Mouse (Mus musculus): ENCODE results near the gene Emp3. TPM values are rescaled to one million over a fixed set of nuclear protein-coding genes. Genes with fewer than 3 reads are reported as not detected.
"Not testable (repeated sequence)": the region's sequence is repeated elsewhere in the genome, so short reads cannot be mapped to it uniquely, and the experiment has no call there.

Gene Emp3
- polyA plus RNA-seq, 1 experiment: 62.1 TPM

DNA sequence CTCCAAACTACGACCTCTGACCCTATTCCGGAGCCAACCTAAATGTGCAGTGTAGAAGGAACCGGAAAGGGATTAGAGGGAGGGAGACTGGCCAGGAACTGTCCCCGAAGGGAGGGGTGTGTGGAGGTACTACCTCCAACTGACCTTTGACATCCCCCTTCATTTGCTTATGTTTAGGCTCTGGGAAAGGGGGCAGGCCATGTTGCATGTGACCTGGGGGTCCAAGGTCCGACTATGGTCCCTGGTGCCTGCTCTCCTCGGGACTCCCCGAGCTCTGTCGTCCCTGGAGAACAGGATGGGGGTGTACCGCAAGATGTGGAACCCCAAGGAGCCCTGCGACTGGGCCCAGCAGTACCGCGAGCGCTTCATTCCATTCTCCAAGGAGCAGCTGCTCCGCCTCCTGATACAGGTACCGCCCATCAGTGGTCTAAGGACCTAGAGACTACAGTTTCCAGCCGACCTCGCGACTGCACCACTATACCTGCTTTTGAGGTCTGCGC is 23.9 kb downstream of the Emp3 start:
- peak; percentile 90 for DNase-seq
- Histone ChIP-seq H3K36me3 (ENCODE audit: control insufficient read depth, insufficient read depth, low read length) (no peaks in the 10 kb centered on the region), H3K27me3 (replicated peaks; ENCODE audit: control insufficient read depth, insufficient read depth, low read length) (no peaks in the 10 kb centered on the region), H3K27ac (ENCODE audit: insufficient read depth, low read depth, low read length) (peak overlapping the region; percentile 93), H3K4me3 (ENCODE audit: insufficient read depth, low read depth, low read length) (peak overlapping the region; percentile 52), H3K4me1 (ENCODE audit: control insufficient read depth, insufficient read depth, low read length) (no peaks in the 10 kb centered on the region; the same call in 1 of the 2 replicates)
- 1% methylated on average over 19 of the region's 19 CpGs for WGBS
- TF ChIP-seq CTCF (conservative IDR thresholded peaks at IDR 0.05; ENCODE audit: insufficient read depth, insufficient read length, low read depth, low read length) (no peak), POLR2A (IDR thresholded peaks at IDR 0.05; ENCODE audit: low read depth, low read length) (no peak)

DNA sequence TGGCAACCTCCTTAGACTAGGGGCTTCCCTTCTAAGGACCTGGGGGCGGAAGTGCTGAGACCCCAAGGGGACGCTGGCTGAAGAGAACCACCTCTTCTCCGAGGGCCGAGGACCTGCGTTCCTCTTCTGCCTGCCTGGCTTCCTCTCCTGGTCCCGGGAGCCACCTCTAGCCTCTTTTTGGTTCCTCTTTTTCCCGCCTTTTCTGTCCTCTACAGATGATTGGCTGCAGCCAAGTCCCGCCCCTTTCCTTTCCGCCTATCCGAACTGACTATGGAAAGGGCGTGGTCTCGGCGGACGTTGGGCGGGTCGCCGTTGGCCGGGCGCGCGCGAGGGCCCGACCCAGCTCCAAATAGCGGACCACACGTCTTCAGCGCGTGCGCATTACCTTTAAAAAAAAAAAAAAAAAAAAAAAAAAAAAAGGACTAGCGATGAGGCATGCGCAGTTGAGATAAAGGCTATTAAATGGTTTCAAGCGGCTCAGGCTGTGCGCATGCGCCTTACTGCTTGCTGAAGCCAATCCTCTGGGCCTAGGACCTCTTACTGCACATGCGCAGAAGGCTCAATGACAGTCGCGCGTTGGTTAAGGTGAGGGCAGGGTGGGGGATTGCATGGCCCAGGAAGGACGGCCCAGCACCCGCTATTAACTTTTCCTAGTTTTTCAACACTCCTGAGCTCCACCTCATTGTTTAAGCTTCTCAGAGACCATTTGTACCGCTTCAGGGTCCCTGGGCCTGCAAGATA is 24.5 kb downstream of the Emp3 start, which contains the start of the genes Syngr4 and Tmem143:
Gene Syngr4 (minus strand): TSS at position 198 of the 741 bp plus-strand sequence.
Gene Tmem143 (plus strand): TSS at position 425 of the 741 bp plus-strand sequence.
- DNase-seq: peak; percentile 99
- under 1% methylated on average over 40 of the region's 40 CpGs for WGBS
- Histone ChIP-seq H3K27ac (ENCODE audit: insufficient read depth, low read depth, low read length) (peak within 1 kb of the TSS; percentile 93), H3K4me3 (ENCODE audit: insufficient read depth, low read depth, low read length) (peak within 1 kb of the TSS; percentile 52), H3K36me3 (ENCODE audit: control insufficient read depth, insufficient read depth, low read length) (no peaks in the 10 kb centered on the region), H3K4me1 (ENCODE audit: control insufficient read depth, insufficient read depth, low read length) (no peaks in the 10 kb centered on the region; the same call in 1 of the 2 replicates), H3K27me3 (replicated peaks; ENCODE audit: control insufficient read depth, insufficient read depth, low read length) (no peaks in the 10 kb centered on the region)
- TF ChIP-seq CTCF (conservative IDR thresholded peaks at IDR 0.05; ENCODE audit: insufficient read depth, insufficient read length, low read depth, low read length): no peak
- peak; percentile 84 for TF ChIP-seq POLR2A (IDR thresholded peaks at IDR 0.05; ENCODE audit: low read depth, low read length)

GRCm38 (mm10) chr7:45895931-45896516 is 25.2 kb downstream of the Emp3 start:
- Histone ChIP-seq H3K27ac (ENCODE audit: insufficient read depth, low read depth, low read length) (no peak overlapping the region), H3K27me3 (replicated peaks; ENCODE audit: control insufficient read depth, insufficient read depth, low read length) (no peaks in the 10 kb centered on the region), H3K4me3 (ENCODE audit: insufficient read depth, low read depth, low read length) (no peak overlapping the region), H3K4me1 (ENCODE audit: control insufficient read depth, insufficient read depth, low read length) (no peaks in the 10 kb centered on the region; the same call in 1 of the 2 replicates), H3K36me3 (ENCODE audit: control insufficient read depth, insufficient read depth, low read length) (no peaks in the 10 kb centered on the region)
- DNase-seq: no peak
- TF ChIP-seq CTCF (conservative IDR thresholded peaks at IDR 0.05; ENCODE audit: insufficient read depth, insufficient read length, low read depth, low read length): no peak
- TF ChIP-seq POLR2A (IDR thresholded peaks at IDR 0.05; ENCODE audit: low read depth, low read length): no peak
- WGBS: 70% methylated on average over 6 of the region's 6 CpGs

- DNase-seq: no peak
- Histone ChIP-seq H3K27ac (ENCODE audit: insufficient read depth, low read depth, low read length) (no peak overlapping the region), H3K4me1 (ENCODE audit: control insufficient read depth, insufficient read depth, low read length) (no peaks in the 10 kb centered on the region), H3K27me3 (replicated peaks; ENCODE audit: control insufficient read depth, insufficient read depth, low read length) (no peaks in the 10 kb centered on the region), H3K4me3 (ENCODE audit: insufficient read depth, low read depth, low read length) (no peak overlapping the region), H3K36me3 (ENCODE audit: control insufficient read depth, insufficient read depth, low read length) (no peaks in the 10 kb centered on the region)
- TF ChIP-seq POLR2A (IDR thresholded peaks at IDR 0.05; ENCODE audit: low read depth, low read length) (no peak), CTCF (conservative IDR thresholded peaks at IDR 0.05; ENCODE audit: insufficient read depth, insufficient read length, low read depth, low read length) (no peak)
- WGBS: 83% methylated on average over 2 of the region's 2 CpGs
These were observed 28.6 kb downstream of the Emp3 start for GRCm38 (mm10) chr7:45892651-45893050.

- 36% methylated on average over 3 of the region's 3 CpGs for WGBS
- Histone ChIP-seq H3K4me1 (ENCODE audit: control insufficient read depth, insufficient read depth, low read length) (no peaks in the 10 kb centered on the region), H3K4me3 (ENCODE audit: insufficient read depth, low read depth, low read length) (no peak overlapping the region), H3K27me3 (replicated peaks; ENCODE audit: control insufficient read depth, insufficient read depth, low read length) (no peaks in the 10 kb centered on the region), H3K36me3 (ENCODE audit: control insufficient read depth, insufficient read depth, low read length) (no peaks in the 10 kb centered on the region; the same call in 1 of the 2 replicates), H3K27ac (ENCODE audit: insufficient read depth, low read depth, low read length) (no peak overlapping the region)
- TF ChIP-seq POLR2A (IDR thresholded peaks at IDR 0.05; ENCODE audit: low read depth, low read length): no peak
- TF ChIP-seq CTCF (conservative IDR thresholded peaks at IDR 0.05; ENCODE audit: insufficient read depth, insufficient read length, low read depth, low read length): no peak
- DNase-seq: no peak
These were observed 34.0 kb downstream of the Emp3 start for GRCm38 (mm10) chr7:45887246-45887645.

- H3K4me1 ChIP-seq (ENCODE audit: control insufficient read depth, insufficient read depth, low read length): no peaks in the 10 kb centered on the region
- H3K27me3 ChIP-seq (replicated peaks; ENCODE audit: control insufficient read depth, insufficient read depth, low read length): no peaks in the 10 kb centered on the region
- WGBS: 83% methylated on average over 2 of the region's 2 CpGs
- peaks cover 4% of the 10 kb centered on the region for H3K36me3 ChIP-seq (ENCODE audit: control insufficient read depth, insufficient read depth, low read length)
- no peak overlapping the region for H3K4me3 ChIP-seq (ENCODE audit: insufficient read depth, low read depth, low read length)
- TF ChIP-seq POLR2A (IDR thresholded peaks at IDR 0.05; ENCODE audit: low read depth, low read length) (no peak), CTCF (conservative IDR thresholded peaks at IDR 0.05; ENCODE audit: insufficient read depth, insufficient read length, low read depth, low read length) (no peak)
- H3K27ac ChIP-seq (ENCODE audit: insufficient read depth, low read depth, low read length): no peak overlapping the region
- DNase-seq: no peak
These were observed 40.2 kb downstream of the Emp3 start for GRCm38 (mm10) chr7:45881011-45881410.

DNA sequence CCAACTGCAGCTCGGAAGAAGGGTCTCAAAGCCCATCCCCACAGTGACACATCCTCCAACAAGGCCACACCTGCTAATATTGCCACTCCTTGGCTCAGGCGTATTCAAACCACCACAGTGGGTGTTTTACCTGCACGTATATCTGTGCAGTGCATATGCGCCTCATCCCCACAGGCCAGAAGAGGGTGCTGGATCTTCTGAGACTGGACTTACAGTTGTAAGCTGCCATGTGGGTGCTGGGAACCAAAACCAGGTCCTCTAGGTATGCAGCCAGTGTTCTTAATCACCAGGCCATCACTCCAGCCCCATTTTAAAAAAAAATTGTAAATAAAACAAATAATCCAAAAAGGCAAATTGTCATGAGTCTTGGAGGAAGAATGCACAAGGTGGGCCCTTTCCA is 40.7 kb downstream of the Emp3 start:
- over 99% methylated on average over 4 of the region's 4 CpGs for WGBS
- H3K36me3 ChIP-seq (ENCODE audit: control insufficient read depth, insufficient read depth, low read length): peaks cover 4% of the 10 kb centered on the region
- no peak for TF ChIP-seq POLR2A (IDR thresholded peaks at IDR 0.05; ENCODE audit: low read depth, low read length)
- no peak for TF ChIP-seq CTCF (conservative IDR thresholded peaks at IDR 0.05; ENCODE audit: insufficient read depth, insufficient read length, low read depth, low read length)
- no peak overlapping the region for H3K4me3 ChIP-seq (ENCODE audit: insufficient read depth, low read depth, low read length)
- DNase-seq: no peak
- no peak overlapping the region for H3K27ac ChIP-seq (ENCODE audit: insufficient read depth, low read depth, low read length)
- no peaks in the 10 kb centered on the region for H3K4me1 ChIP-seq (ENCODE audit: control insufficient read depth, insufficient read depth, low read length)
- no peaks in the 10 kb centered on the region for H3K27me3 ChIP-seq (replicated peaks; ENCODE audit: control insufficient read depth, insufficient read depth, low read length)

DNA sequence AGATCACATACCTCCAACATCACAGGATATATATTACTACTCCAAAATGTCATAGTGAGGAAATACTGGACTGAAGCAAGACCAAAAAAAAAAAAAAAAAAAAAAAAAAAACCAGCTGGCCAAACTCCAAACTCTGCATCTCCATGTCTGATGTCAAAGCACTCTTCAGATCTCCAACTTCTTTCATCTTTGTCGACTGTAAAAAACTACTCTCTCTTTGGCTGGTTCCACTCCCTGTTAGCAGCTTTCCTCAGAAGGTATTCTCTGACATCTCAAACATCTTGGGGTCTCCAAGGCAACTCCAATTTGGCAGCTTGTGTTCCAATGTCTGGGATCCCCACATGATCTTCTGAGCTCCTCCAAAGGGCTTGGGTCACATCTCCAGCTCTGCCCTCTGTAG is 42.9 kb downstream of the Emp3 start, which contains the start of gene Grin2d:
Gene Grin2d (minus strand): TSS at position 101 of the 400 bp plus-strand sequence.
- H3K27ac ChIP-seq (ENCODE audit: insufficient read depth, low read depth, low read length); H3K27me3 ChIP-seq (replicated peaks; ENCODE audit: control insufficient read depth, insufficient read depth, low read length); H3K4me1 ChIP-seq (ENCODE audit: control insufficient read depth, insufficient read depth, low read length); H3K36me3 ChIP-seq (ENCODE audit: control insufficient read depth, insufficient read depth, low read length); DNase-seq; H3K4me3 ChIP-seq (ENCODE audit: insufficient read depth, low read depth, low read length): not testable (repeated sequence)
- WGBS: 89% methylated on average over 1 of the region's 1 CpGs

All from kidney, adult 2 months (tissue).